Mouse (Mus musculus): Measurements from ENCODE around the gene Defb25.

The Defb25 gene

GRCm38 (mm10) chr2:152573484-152573883, 49.4 kb downstream of the Defb25 start:
- no peak for DNase-seq (ENCODE audit: low read depth, low spot score)
